Mouse (Mus musculus): ENCODE measurements around the gene Gm28557. TPM values are rescaled to one million over a fixed set of nuclear protein-coding genes. Genes with fewer than 3 reads are reported as not detected.
"Not testable (repeated sequence)": the region's sequence is repeated elsewhere in the genome, so short reads cannot be mapped to it uniquely, and the experiment has no call there.

The Gm28557 gene
- 3.4 and 3.5 TPM in 2 replicates for polyA plus RNA-seq (2015; fragmentation: Nextera tagmentation; extraction: Ambion mirVana)

DNA sequence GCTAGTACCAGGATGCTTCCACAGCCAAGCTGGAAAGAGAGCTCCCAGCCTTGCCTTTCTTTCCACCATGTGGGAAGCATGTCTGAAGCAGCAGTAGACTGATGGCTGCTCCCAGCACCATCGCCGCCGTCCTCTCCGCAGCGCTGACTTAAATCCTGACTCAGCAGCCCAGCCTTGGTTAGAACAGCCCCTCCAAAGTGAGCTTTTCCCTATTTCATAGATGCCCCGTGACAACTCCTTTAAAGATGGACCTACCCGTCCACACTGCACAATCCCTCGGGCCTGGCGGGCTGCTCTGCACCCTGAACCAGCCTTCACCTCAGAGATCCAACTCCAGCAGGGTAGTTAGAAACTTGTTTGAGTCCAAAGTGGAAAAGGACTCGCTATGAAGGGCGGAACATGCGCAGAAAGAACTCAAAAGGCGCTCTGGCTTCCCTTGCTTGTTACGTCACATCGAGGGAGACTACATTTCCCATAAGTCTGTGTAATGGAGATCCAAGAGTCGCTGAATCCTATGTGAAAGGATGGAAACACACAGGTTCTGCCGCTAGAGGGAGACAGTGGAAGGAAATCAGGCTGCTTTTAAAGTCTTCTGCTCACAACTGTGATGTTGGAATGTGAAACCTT is at the start of gene Gm28557:
Gm28557 (minus strand) TSS at position 411 of the 627 bp plus-strand sequence.
- peak within 1 kb of the TSS; percentile 70 for H3K4me3 ChIP-seq
- H3K27ac ChIP-seq: peak within 1 kb of the TSS; percentile 92
- H3K36me3 ChIP-seq: peaks cover 9% of the 10 kb centered on the region
- ATAC-seq (ENCODE audit: borderline replicate concordance, extremely low read depth, low FRiP score, low TSS enrichment): peak; percentile 98
- peaks cover 8% of the 10 kb centered on the region for H3K4me1 ChIP-seq
- peak within 1 kb of the TSS; percentile 77 for H3K4me2 ChIP-seq
- H3K27me3 ChIP-seq: no peaks in the 10 kb centered on the region
- H3K9me3 ChIP-seq: no peaks in the 10 kb centered on the region
- H3K9ac ChIP-seq: peak within 1 kb of the TSS; percentile 76
- 0% methylated on average over 17 of the region's 17 CpGs for WGBS

DNA sequence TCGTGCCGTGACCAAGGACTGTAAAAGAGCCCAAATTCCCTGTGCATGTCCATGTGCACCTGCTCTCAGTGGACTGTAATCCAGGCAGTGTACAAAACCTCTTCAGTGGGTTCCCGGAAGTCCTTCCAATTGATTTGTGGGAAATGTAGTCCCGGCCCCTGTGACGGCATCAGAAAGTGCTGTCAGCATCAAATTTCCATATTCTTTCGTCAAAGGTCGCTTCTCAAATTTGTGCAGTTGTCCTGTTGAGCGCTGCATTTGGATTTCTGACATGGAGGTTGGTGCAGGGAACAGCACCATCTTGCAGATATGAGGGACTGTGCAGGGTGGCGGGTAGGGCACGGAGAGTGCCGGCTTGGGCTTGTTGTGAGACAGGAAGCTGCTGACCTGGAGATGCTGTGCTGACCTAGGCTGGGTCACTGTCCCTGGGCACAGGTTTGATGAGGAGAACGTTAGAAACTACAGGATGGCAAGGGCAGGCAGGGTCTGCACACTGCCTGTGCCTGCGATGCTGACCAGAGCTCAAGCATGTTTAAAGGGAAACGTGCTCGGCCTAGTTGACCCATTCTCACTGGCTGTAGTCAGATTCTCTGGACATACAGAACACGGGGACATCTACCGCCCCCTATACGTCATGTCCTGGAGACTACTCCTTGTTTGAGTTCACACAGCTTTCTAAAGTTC is 19.8 kb upstream of the Gm28557 start:
- peak; percentile 90 for ATAC-seq (ENCODE audit: borderline replicate concordance, extremely low read depth, low FRiP score, low TSS enrichment)
- H3K27ac ChIP-seq: no peak overlapping the region
- 1% methylated on average over 18 of the region's 18 CpGs for WGBS

DNA sequence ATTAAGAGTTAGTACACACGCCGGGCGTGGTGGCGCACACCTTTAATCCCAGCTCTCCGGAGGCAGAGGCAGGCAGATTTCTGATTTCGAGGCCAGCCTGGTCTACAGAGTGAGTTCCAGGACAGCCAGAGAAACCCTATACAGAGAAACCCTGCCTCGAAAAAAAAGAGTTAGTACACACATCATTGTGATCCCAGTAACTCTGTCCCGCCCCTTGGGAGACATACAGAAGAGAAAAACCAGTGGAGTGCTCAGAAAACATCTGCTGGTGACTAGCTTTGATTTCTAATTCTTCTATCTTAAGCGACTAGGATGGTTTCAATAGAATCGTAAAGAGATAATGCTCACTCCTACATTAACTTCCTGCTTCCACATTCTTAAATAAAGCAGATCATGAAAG is 19.1 kb upstream of the Gm28557 start:
- H3K9me3 ChIP-seq; ATAC-seq (ENCODE audit: borderline replicate concordance, extremely low read depth, low FRiP score, low TSS enrichment); H3K27ac ChIP-seq; H3K4me3 ChIP-seq; H3K27me3 ChIP-seq; H3K36me3 ChIP-seq; H3K4me1 ChIP-seq; H3K9ac ChIP-seq: not testable (repeated sequence)
- WGBS: 76% methylated on average over 10 of the region's 10 CpGs
- H3K4me2 ChIP-seq: peak overlapping the region; percentile 71

More for the DNA sequence above, 19.8 kb upstream of the Gm28557 start:
- no peaks in the 10 kb centered on the region for H3K9me3 ChIP-seq
- peak overlapping the region; percentile 48 for H3K9ac ChIP-seq
- H3K4me2 ChIP-seq: peak overlapping the region; percentile 71
- H3K4me3 ChIP-seq: peak overlapping the region; percentile 65
- H3K27me3 ChIP-seq: no peaks in the 10 kb centered on the region
- peaks cover 4% of the 10 kb centered on the region; the same call in 1 of the 2 replicates for H3K4me1 ChIP-seq
- H3K36me3 ChIP-seq: no peaks in the 10 kb centered on the region

DNA sequence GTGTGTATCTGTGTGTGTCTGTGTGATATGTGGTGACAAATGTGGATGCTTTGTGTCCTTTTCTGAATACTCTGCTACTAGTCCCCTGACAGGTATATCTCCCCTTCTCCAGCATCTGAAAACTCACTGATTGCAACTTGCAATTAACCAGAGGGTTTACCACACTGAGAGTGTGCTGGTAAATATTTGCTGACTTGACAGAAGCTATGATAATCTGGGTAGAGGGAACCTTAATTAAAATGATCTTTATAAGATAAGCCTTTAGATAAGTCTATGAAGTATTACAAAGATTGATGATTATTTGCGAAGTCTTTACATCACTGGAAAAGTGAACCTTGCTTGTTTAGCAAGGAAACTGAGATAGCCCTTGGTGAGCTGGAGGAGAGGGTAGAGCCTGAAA is 16.1 kb upstream of the Gm28557 start:
- no peaks in the 10 kb centered on the region for H3K9me3 ChIP-seq
- no peak overlapping the region for H3K9ac ChIP-seq
- no peak overlapping the region for H3K27ac ChIP-seq
- no peaks in the 10 kb centered on the region for H3K27me3 ChIP-seq
- WGBS: 80% methylated on average over 1 of the region's 1 CpGs
- no peak overlapping the region for H3K4me2 ChIP-seq
- peaks cover 4% of the 10 kb centered on the region; the same call in 1 of the 2 replicates for H3K4me1 ChIP-seq
- no peaks in the 10 kb centered on the region for H3K36me3 ChIP-seq
- no peak overlapping the region for H3K4me3 ChIP-seq
- ATAC-seq (ENCODE audit: borderline replicate concordance, extremely low read depth, low FRiP score, low TSS enrichment): no peak

DNA sequence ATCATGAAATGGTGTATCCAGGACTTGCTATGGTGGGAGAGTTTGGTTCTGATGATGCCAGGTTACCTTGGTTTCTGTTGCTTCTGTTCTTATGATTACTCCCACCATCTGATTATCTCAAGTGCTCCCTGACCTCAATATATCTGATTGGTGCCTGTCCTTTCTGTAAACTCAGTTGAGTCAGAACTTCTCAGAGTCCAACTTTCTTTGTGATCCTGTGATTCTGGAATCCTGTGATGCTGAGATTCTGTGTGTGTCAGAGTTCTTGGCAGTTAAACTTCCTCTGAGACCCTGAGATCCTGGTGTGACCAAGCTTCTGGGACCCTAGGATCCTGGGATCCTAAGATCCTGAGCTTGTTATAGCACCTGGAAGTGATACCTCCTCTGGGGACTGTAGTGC is 13.0 kb upstream of the Gm28557 start, which contains the start of gene Zfp759:
Zfp759 (plus strand) TSS at position 301 of the 400 bp plus-strand sequence.
- not testable (repeated sequence) for H3K27ac ChIP-seq; H3K4me2 ChIP-seq; ATAC-seq (ENCODE audit: borderline replicate concordance, extremely low read depth, low FRiP score, low TSS enrichment); H3K36me3 ChIP-seq; H3K9me3 ChIP-seq; H3K27me3 ChIP-seq; H3K4me3 ChIP-seq; H3K4me1 ChIP-seq; H3K9ac ChIP-seq

DNA sequence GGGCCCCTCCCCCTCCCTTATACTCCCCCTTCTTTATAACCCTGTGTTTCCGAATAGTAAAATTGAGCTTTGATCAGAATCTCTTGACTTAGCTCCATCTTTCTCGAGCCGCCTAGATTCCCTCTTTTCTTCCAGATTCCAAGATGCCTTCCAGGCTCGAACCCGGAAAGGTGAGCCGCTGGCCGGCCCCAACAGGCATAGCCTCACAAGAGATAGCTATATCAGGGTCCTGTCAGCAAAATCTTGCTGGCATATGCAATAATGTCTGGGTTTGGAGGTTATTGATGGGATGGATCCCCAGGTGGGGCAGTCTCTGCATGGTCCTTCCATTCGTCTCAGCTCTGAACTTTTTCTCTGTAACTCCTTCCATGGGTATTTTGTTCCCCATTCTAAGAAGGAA is 7.8 kb upstream of the Gm28557 start, which contains the start of gene Rslcan18:
Rslcan18 (minus strand) TSS at position 101 of the 400 bp plus-strand sequence.
- not testable (repeated sequence) for H3K27me3 ChIP-seq; H3K9ac ChIP-seq; H3K36me3 ChIP-seq; H3K4me1 ChIP-seq; ATAC-seq (ENCODE audit: borderline replicate concordance, extremely low read depth, low FRiP score, low TSS enrichment); H3K27ac ChIP-seq; H3K4me2 ChIP-seq; H3K4me3 ChIP-seq; H3K9me3 ChIP-seq
- 86% methylated on average over 8 of the region's 8 CpGs for WGBS

DNA sequence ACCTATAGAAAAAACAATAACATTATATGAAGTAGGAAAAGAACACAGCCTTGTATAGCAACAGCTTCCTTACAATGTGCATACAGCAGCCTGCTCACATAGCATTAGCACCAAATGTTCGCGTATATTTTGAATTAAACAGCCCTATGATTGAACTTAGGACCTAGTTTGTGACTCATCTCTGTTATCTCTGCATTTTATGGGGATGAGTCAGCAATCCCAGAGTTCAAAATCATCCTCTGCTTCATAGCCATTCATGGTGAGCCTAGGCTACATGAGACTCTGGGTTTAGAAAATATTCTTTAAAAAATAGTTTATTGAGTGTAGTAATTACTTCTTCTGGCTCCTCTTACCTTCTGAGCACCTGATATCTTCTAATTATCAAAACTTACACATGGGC is 4.9 kb upstream of the Gm28557 start:
- no peak for ATAC-seq (ENCODE audit: borderline replicate concordance, extremely low read depth, low FRiP score, low TSS enrichment)
- H3K27ac ChIP-seq: no peak overlapping the region
- H3K9ac ChIP-seq: no peak overlapping the region
- WGBS: 81% methylated on average over 2 of the region's 2 CpGs
- no peaks in the 10 kb centered on the region for H3K9me3 ChIP-seq
- H3K36me3 ChIP-seq: no peaks in the 10 kb centered on the region
- no peak overlapping the region for H3K4me3 ChIP-seq
- H3K27me3 ChIP-seq: no peaks in the 10 kb centered on the region
- H3K4me1 ChIP-seq: no peaks in the 10 kb centered on the region
- H3K4me2 ChIP-seq: no peak overlapping the region

DNA sequence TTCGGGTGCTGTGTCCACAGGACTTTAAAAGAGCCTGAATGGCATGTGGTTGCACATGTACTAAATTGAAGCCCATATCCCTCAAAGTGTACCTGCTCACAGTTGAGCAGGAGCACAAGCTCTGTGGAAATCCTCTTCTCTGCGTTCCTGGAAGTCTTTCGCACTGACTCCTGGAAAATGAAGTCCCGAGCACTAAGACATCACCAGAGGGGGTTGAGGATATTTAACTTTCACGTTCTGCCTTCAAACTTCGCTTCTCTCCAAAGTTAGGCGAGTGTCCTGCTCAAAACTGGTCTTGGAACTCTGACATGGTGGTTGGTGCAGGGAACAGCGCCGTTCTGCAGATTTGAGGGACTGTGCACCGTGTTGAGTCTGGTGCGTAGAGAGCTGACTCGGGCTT is 3.7 kb upstream of the Gm28557 start:
- no peak overlapping the region for H3K4me2 ChIP-seq
- no peaks in the 10 kb centered on the region for H3K36me3 ChIP-seq
- no peaks in the 10 kb centered on the region for H3K27me3 ChIP-seq
- H3K9ac ChIP-seq: no peak overlapping the region
- H3K9me3 ChIP-seq: no peaks in the 10 kb centered on the region
- peaks cover 8% of the 10 kb centered on the region for H3K4me1 ChIP-seq
- no peak for ATAC-seq (ENCODE audit: borderline replicate concordance, extremely low read depth, low FRiP score, low TSS enrichment)
- no peak overlapping the region for H3K4me3 ChIP-seq
- H3K27ac ChIP-seq: no peak overlapping the region
- WGBS: 77% methylated on average over 12 of the region's 12 CpGs

DNA sequence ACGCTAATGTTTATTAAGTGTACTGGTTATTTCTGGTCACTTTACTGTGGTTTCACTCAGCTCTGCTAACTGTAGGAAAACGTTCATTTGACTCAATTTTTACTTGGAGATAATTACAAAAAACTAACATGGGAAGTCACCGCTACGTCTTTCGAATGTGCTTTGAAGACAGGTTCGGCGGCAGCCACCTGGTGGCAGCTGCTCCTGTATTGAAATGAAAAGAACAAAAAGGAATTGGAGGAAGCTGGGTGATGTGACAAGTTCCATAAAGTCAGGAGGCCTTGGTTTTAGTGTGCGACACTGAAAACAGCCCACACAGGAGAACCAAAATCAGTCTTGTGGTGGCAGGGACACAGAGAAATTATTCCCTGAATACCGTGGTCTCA is 410 bp upstream of the Gm28557 start:
- Histone ChIP-seq H3K9me3 (no peaks in the 10 kb centered on the region), H3K4me2 (peak overlapping the region; percentile 77), H3K27ac (no peak overlapping the region), H3K4me3 (peak overlapping the region; percentile 70), H3K4me1 (peaks cover 8% of the 10 kb centered on the region), H3K27me3 (no peaks in the 10 kb centered on the region), H3K36me3 (peaks cover 9% of the 10 kb centered on the region), H3K9ac (no peak overlapping the region)
- peak; percentile 59; the same call in 1 of the 2 replicates for ATAC-seq (ENCODE audit: borderline replicate concordance, extremely low read depth, low FRiP score, low TSS enrichment)
- 3% methylated on average over 9 of the region's 9 CpGs for WGBS

DNA sequence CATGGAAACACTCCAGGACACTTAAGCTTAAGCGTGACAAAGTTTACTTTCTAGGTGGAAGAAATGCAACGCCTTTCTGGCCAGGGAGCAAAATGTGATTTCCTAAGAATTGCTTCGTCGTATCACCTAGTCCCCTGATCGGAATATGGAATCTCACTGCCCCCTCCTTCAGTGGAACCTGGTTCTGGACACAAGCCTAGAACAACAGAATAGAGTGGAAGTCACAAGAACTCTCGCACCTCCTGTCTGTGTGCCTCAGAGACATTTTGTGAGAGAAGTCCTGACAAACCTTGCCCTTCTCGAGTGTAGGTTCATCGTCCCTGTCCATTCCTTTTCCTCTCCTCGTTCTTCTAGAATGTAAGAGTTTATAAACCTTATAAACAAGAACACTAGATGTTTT is 723 bp downstream of the Gm28557 start:
- peak overlapping the region; percentile 77 for H3K4me2 ChIP-seq
- peak overlapping the region; percentile 92 for H3K27ac ChIP-seq
- H3K36me3 ChIP-seq: peaks cover 9% of the 10 kb centered on the region
- 45% methylated on average over 9 of the region's 9 CpGs for WGBS
- peaks cover 8% of the 10 kb centered on the region for H3K4me1 ChIP-seq
- no peaks in the 10 kb centered on the region for H3K27me3 ChIP-seq
- no peaks in the 10 kb centered on the region for H3K9me3 ChIP-seq
- peak overlapping the region; percentile 76 for H3K9ac ChIP-seq
- H3K4me3 ChIP-seq: peak overlapping the region; percentile 70
- no peak for ATAC-seq (ENCODE audit: borderline replicate concordance, extremely low read depth, low FRiP score, low TSS enrichment)

DNA sequence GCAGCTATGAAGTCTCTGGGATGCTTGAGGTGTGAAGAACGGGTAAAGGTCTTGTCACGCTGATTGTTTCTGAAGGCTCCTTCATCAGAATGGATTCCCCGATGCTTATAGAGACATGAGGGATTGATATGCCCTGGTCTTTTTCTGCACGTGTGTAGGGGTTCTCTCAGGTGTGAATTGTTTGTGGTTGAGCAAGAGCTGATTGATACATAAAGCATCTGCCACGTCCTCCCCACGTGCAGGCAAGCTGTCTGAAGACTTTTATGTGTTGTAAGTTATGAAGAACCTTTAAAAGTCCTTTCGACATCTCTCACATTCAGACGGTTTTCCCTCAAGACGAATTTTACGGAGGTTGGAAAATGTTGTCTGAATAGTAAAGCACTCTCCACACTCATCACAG is 10.5 kb downstream of the Gm28557 start, which contains the start of gene Zfp708:
Zfp708 (minus strand) TSS at position 101 of the 400 bp plus-strand sequence.
- H3K4me2 ChIP-seq: no peak within 1 kb of the TSS
- WGBS: 84% methylated on average over 10 of the region's 10 CpGs
- no peaks in the 10 kb centered on the region for H3K9me3 ChIP-seq
- no peak within 1 kb of the TSS for H3K4me3 ChIP-seq
- no peaks in the 10 kb centered on the region; the same call in 1 of the 2 replicates for H3K36me3 ChIP-seq
- no peak for ATAC-seq (ENCODE audit: borderline replicate concordance, extremely low read depth, low FRiP score, low TSS enrichment)
- H3K27ac ChIP-seq: no peak within 1 kb of the TSS
- no peaks in the 10 kb centered on the region for H3K4me1 ChIP-seq
- no peak within 1 kb of the TSS for H3K9ac ChIP-seq
- no peaks in the 10 kb centered on the region for H3K27me3 ChIP-seq

DNA sequence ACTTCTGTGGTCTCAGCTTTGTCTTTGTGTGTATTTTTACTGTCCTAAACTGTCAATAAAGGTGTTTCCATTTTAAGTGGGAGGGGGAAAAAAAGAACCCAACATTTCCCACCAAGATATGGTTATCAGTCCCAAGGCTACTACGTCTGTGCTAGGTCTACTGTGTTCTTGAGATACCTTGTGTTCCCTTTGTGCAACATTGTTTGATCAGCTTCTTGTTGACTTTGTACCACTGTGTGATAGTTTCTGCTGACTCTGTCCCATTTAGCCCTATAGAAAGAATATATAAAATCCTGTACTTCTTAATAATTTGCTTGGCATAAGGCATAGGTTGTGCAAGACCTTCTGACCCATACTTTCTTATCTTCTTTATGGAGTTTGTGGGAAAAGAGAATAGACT is 18.2 kb downstream of the Gm28557 start:
- Histone ChIP-seq H3K4me1 (no peaks in the 10 kb centered on the region), H3K4me3 (no peak overlapping the region), H3K4me2 (no peak overlapping the region), H3K9ac (no peak overlapping the region), H3K27me3 (no peaks in the 10 kb centered on the region), H3K36me3 (no peaks in the 10 kb centered on the region), H3K27ac (no peak overlapping the region), H3K9me3 (no peaks in the 10 kb centered on the region)
- ATAC-seq (ENCODE audit: borderline replicate concordance, extremely low read depth, low FRiP score, low TSS enrichment): no peak
- WGBS: 59% methylated on average over 1 of the region's 1 CpGs
